Mouse (Mus musculus): Measurements from ENCODE around the gene Lipe. TPM values are rescaled to one million over a fixed set of nuclear protein-coding genes. Genes with fewer than 3 reads are reported as not detected.
"Not testable (repeated sequence)": the region's sequence is repeated elsewhere in the genome, so short reads cannot be mapped to it uniquely, and the experiment has no call there.

The Lipe gene
- total RNA-seq, 2 experiments from 2014 or later = 7.5 to 7.8 TPM

GRCm38 (mm10) chr7:25409114-25409760 is 10.7 kb upstream of the Lipe start:
- Histone ChIP-seq H3K27ac (no peak overlapping the region), H3K4me3 (no peak overlapping the region)
- intact Hi-C loops (cut with DNase I) = no loop called here
- no peak for DNase-seq (ENCODE audit: extremely low spot score in 1 of 2, low spot score in 2 of 2)
- TF ChIP-seq CTCF (IDR thresholded peaks at IDR 0.05) = peak; percentile 58

GRCm38 (mm10) chr7:25406468-25406867 is 8.0 kb upstream of the Lipe start:
- intact Hi-C loops (cut with DNase I) = no loop called here
- TF ChIP-seq CTCF (IDR thresholded peaks at IDR 0.05) = no peak
- no peak for DNase-seq (ENCODE audit: extremely low spot score in 1 of 2, low spot score in 2 of 2)

DNA sequence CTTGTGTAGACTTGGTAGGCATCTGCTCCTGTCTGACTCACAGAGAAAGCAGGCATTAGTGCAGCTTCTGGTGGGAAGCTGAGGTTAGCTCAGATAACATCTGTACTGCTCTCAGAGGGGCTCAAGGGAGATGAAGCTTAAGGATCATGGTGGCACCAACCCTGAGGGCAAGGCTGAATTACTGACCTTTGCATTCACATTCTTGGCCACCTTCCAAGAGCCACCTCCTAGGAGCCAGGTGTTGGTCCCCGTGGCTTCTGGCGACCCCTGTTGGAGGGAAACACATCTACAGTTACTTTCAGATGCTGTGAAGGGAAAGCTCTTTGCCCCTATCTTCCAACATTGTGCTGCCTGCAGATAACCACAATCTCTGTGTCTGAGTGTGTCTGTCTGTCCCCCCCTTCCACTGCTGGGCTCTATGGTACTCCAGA is 4.2 kb upstream of the Lipe start:
- H3K27ac ChIP-seq = no peak overlapping the region
- no peak overlapping the region for H3K4me3 ChIP-seq
- DNase-seq (ENCODE audit: extremely low spot score in 1 of 2, low spot score in 2 of 2) = no peak
- TF ChIP-seq CTCF (IDR thresholded peaks at IDR 0.05) = peak; percentile 47
- intact Hi-C loops (cut with DNase I) = no loop called here

More at GRCm38 (mm10) chr7:25406468-25406867, 8.0 kb upstream of the Lipe start:
- no peak overlapping the region for H3K4me3 ChIP-seq
- no peak overlapping the region for H3K27ac ChIP-seq

DNA sequence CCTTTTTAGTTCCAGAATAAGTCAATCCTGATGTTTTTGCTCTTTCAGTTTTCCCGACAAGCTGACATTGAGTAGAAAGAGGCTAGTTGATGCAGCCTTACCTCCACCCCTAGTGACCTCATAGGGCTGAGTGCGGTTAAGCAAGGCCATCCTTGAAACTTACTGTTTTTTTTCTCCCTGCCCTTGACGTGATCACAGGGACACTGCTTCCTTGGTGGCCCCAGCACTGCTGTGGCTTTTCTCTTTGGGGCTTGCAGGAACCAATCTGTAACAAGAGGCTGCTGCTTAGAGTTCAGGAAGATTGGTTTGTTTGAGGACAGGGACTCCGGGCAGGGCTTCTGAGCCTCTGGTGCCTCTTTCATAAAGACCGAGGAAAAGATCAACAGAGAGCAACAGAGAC is 3.5 kb upstream of the Lipe start:
- intact Hi-C loops (cut with DNase I) = no loop called here
- Histone ChIP-seq H3K27ac (no peak overlapping the region), H3K4me3 (no peak overlapping the region)
- TF ChIP-seq CTCF (IDR thresholded peaks at IDR 0.05) = no peak
- DNase-seq (ENCODE audit: extremely low spot score in 1 of 2, low spot score in 2 of 2) = no peak

DNA sequence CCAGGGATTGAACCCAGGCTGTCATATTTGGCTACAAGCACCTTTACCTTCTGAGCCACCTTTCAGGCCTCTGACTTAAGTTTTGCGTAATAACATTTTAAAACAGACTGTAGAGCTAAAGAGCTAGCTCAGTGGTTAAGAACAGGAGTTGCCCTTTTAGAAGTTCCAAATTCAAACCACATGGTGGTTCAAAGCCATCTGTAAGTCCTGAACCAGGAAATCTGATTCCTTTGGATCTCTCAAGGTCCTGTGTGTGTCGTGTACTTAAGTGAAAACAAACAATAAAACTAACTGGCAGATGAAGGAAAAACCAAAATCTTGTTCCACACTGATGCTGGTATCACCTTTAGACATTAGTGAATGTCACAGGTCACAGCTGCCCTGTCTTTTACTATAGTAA is 3.0 kb upstream of the Lipe start:
- DNase-seq (ENCODE audit: extremely low spot score in 1 of 2, low spot score in 2 of 2) = no peak
- TF ChIP-seq CTCF (IDR thresholded peaks at IDR 0.05) = no peak
- no peak overlapping the region for H3K27ac ChIP-seq
- intact Hi-C loops (cut with DNase I) = no loop called here
- no peak overlapping the region for H3K4me3 ChIP-seq

GRCm38 (mm10) chr7:25399028-25399427 is 518 bp upstream of the Lipe start:
- H3K4me3 ChIP-seq; H3K27ac ChIP-seq; DNase-seq (ENCODE audit: extremely low spot score in 1 of 2, low spot score in 2 of 2); intact Hi-C loops (cut with DNase I): not testable (repeated sequence)

- intact Hi-C loops (cut with DNase I) = no loop called here
- Histone ChIP-seq H3K4me3 (no peak overlapping the region), H3K27ac (peak overlapping the region; percentile 86; the same call in 1 of the 2 replicates)
- no peak for DNase-seq (ENCODE audit: extremely low spot score in 1 of 2, low spot score in 2 of 2)
- no peak for TF ChIP-seq CTCF (IDR thresholded peaks at IDR 0.05)
These were observed 1.9 kb downstream of the Lipe start for GRCm38 (mm10) chr7:25396621-25397020.

DNA sequence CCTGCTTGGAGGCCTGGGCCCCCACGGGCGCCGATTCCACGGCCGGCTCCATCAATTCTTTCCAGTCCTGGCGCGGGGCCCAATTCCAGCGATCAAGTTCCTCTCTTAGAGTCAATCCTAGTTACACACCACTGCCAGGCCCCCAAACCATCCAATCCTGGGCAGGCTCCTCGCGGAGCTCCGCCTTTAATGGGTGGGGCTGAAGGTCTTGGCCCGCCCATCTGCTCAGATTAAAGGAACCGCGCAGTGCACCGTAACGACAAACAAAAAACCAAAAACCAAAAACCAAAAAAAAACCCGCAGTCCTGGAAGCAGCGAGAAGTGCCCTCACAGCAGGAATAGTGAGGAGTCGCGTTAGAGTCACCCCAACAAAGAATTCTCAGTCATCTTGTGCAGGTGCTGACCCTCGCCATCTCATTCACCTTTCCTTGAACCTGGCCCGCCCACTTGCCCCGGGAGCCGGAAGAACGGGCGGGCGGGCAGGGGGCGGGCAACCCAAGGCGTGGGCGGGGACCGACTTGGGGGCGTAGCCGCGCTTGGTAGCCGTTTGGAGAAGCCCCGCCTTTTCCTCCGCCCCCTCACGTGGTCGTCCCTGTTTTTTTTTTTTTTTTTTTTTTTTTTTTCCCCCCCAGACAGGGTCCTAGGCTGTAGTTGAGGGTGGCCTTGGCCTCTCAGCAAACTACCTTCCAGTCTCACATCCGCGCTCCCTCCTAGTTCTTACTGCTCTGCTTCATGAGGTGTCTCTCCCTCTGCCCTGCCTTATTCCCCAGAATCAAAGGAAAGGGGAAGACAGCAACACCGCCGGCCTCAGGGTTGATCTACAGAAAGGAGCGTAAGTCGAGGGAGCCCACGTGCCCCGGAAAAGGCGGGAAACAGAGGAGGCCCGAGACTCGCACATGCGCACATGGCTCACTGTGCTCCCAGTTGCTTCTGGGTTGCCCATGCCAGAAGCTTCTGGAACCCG is 2.7 kb downstream of the Lipe start:
- intact Hi-C loops (cut with DNase I) = no loop called here

DNA sequence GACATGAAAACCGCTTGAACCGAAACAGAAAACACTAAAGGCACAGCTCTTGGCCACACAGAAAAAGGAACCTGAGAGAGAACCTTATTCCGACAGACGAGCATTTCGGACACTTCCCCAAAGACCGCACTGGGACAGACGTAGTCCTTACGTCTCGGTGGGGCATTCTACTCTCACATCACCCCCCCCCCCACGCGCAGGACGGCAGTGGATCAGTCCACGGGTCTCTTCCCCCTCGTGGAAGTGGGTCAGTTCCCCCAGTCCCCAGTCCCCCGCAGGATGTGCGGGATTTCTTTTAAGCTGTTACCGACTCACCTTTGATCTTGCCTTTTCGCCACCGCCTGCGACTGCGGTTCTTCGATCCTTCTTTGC is 3.3 kb downstream of the Lipe start:
- intact Hi-C loops (cut with DNase I) = no loop called here
- DNase-seq (ENCODE audit: extremely low spot score in 1 of 2, low spot score in 2 of 2) = no peak
- H3K27ac ChIP-seq = peak overlapping the region; percentile 86
- peak overlapping the region; percentile 73 for H3K4me3 ChIP-seq
- no peak for TF ChIP-seq CTCF (IDR thresholded peaks at IDR 0.05)

More for the DNA sequence above, 2.7 kb downstream of the Lipe start:
- Histone ChIP-seq H3K27ac (peak overlapping the region; percentile 86), H3K4me3 (peak overlapping the region; percentile 73)
- DNase-seq (ENCODE audit: extremely low spot score in 1 of 2, low spot score in 2 of 2) = peak; percentile 94 to 95
- TF ChIP-seq CTCF (IDR thresholded peaks at IDR 0.05) = no peak

GRCm38 (mm10) chr7:25394754-25395153 is 3.8 kb downstream of the Lipe start:
- Histone ChIP-seq H3K4me3 (peak overlapping the region; percentile 73), H3K27ac (peak overlapping the region; percentile 86)
- DNase-seq (ENCODE audit: extremely low spot score in 1 of 2, low spot score in 2 of 2) = no peak
- intact Hi-C loops (cut with DNase I) = no loop called here
- no peak for TF ChIP-seq CTCF (IDR thresholded peaks at IDR 0.05)

DNA sequence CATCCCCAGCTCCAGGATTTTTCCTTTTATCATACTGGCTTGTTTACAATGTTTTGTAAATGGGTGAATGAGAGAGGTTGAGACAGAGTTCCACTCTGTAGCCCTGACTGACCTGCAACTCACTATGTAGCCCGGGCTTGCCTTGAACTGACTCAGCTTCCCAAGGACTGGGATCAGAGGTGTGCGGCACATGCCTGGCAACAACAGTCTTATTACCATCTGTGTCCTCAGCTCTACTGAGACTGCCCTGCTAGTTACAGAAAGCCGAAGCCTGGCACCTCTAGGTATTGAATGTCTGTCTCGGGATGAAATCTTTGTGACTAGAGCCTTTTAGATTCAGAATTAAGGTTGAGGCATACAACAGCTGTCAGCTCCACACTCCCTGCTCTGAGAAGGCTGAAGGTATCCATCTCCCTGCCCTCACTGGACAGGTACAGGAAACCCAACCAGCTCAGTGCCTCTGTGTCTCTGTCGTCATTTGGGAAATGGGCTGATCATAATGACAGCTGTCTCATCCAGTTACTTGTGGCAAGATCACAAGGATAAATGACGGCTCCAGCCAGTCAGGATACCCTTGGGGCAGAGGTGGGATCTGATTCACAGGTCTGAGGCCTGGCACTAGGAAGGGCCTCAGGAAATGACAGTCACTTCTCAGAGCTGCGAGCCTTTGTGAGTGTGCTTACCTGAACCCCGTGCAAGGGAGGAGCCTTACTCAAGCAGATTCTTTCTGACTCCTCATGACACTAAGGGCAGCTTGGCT is 4.9 kb downstream of the Lipe start:
- H3K4me3 ChIP-seq = no peak overlapping the region
- no peak overlapping the region; the same call in 1 of the 2 replicates for H3K27ac ChIP-seq
- no peak for DNase-seq (ENCODE audit: extremely low spot score in 1 of 2, low spot score in 2 of 2)
- intact Hi-C loops (cut with DNase I) = no loop called here
- TF ChIP-seq CTCF (IDR thresholded peaks at IDR 0.05) = no peak

GRCm38 (mm10) chr7:25392851-25393250 is 5.7 kb downstream of the Lipe start:
- no peak for DNase-seq (ENCODE audit: extremely low spot score in 1 of 2, low spot score in 2 of 2)
- peak overlapping the region; percentile 21 for H3K27ac ChIP-seq
- intact Hi-C loops (cut with DNase I) = no loop called here

More at GRCm38 (mm10) chr7:25392851-25393250, 5.7 kb downstream of the Lipe start:
- H3K4me3 ChIP-seq = no peak overlapping the region
- no peak for TF ChIP-seq CTCF (IDR thresholded peaks at IDR 0.05)
